Comparison of ENCODE assay signal across 29 mouse cellular contexts in genomic region chr9:86099325-86099724, GRCm38 (mm10).
"Had no signal": no experiment of that assay in that cellular context is flagged by ENCODE, and none has a peak within 500 bp of the region (broad histone marks: within the 10 kb centered on the region; RNA-seq: fewer than 3 reads in every experiment).

No protein-coding gene starts in this region.

- H3K36me3 ChIP-seq: limb, embryonic 10.5 days; limb, embryonic 12.5 days; limb, embryonic 13.5 days; limb, embryonic 15.5 days; liver, embryonic 12.5 days; liver, embryonic 13.5 days; liver, embryonic 15.5 days; lung, embryonic 15.5 days; midbrain, embryonic 10.5 days; midbrain, embryonic 12.5 days; midbrain, embryonic 13.5 days; midbrain, embryonic 15.5 days; neural tube, embryonic 12.5 days had no signal

- H3K27ac ChIP-seq: limb, embryonic 10.5 days; limb, embryonic 12.5 days; limb, embryonic 13.5 days; limb, embryonic 15.5 days; liver, embryonic 12.5 days; liver, embryonic 13.5 days; liver, embryonic 14.5 days; liver, embryonic 15.5 days; lung, embryonic 15.5 days; macrophage; midbrain, embryonic 10.5 days; midbrain, embryonic 12.5 days; midbrain, embryonic 13.5 days; midbrain, embryonic 15.5 days; neural tube, embryonic 12.5 days had no signal

- DNase-seq: left cerebral cortex, postnatal 4 days; liver; liver, embryonic 13.5 days; liver, postnatal 0 days; lung, adult 18-20 months; lung, adult 2 months; lung, embryonic 14.5 days; lung, postnatal 14 days; lung, postnatal 36 days; lung, postnatal 4 days; midbrain, embryonic 14.5 days had no signal

- H3K4me3 ChIP-seq: limb, embryonic 10.5 days; limb, embryonic 12.5 days; limb, embryonic 13.5 days; limb, embryonic 15.5 days; liver, embryonic 12.5 days; liver, embryonic 13.5 days; liver, embryonic 15.5 days; lung, embryonic 15.5 days; megakaryocyte, embryonic 14.5 days; midbrain, embryonic 10.5 days; midbrain, embryonic 12.5 days; midbrain, embryonic 13.5 days; midbrain, embryonic 15.5 days; myocyte; neural tube, embryonic 12.5 days had no signal

- H3K9me3 ChIP-seq: limb, embryonic 10.5 days; limb, embryonic 12.5 days; limb, embryonic 13.5 days; limb, embryonic 15.5 days; liver, embryonic 12.5 days; liver, embryonic 13.5 days; liver, embryonic 15.5 days; lung, embryonic 15.5 days; megakaryocyte, embryonic 14.5 days; midbrain, embryonic 10.5 days; midbrain, embryonic 12.5 days; midbrain, embryonic 13.5 days; midbrain, embryonic 15.5 days; neural tube, embryonic 12.5 days had no signal

- H3K4me1 ChIP-seq: limb, embryonic 10.5 days; limb, embryonic 12.5 days; limb, embryonic 15.5 days; liver, embryonic 12.5 days; liver, embryonic 13.5 days; liver, embryonic 15.5 days; lung, embryonic 15.5 days; megakaryocyte, embryonic 14.5 days; midbrain, embryonic 10.5 days; midbrain, embryonic 12.5 days; midbrain, embryonic 13.5 days; midbrain, embryonic 15.5 days; neural tube, embryonic 12.5 days had no signal

- H3K27me3 ChIP-seq: limb, embryonic 12.5 days; limb, embryonic 13.5 days; limb, embryonic 15.5 days; liver, embryonic 12.5 days; liver, embryonic 13.5 days; liver, embryonic 15.5 days; lung, embryonic 15.5 days; megakaryocyte, embryonic 14.5 days; midbrain, embryonic 12.5 days; midbrain, embryonic 13.5 days; midbrain, embryonic 15.5 days; neural tube, embryonic 12.5 days had no signal

- H3K9ac ChIP-seq: limb, embryonic 12.5 days; limb, embryonic 13.5 days; limb, embryonic 15.5 days; liver, embryonic 12.5 days; liver, embryonic 13.5 days; liver, embryonic 14.5 days; liver, embryonic 15.5 days; liver, postnatal 0 days; lung, embryonic 14.5 days; lung, embryonic 15.5 days; midbrain, embryonic 12.5 days; midbrain, embryonic 13.5 days; midbrain, embryonic 15.5 days; neural tube, embryonic 12.5 days had no signal

- H3K4me2 ChIP-seq: limb, embryonic 12.5 days; limb, embryonic 13.5 days; limb, embryonic 15.5 days; liver, embryonic 11.5 days; liver, embryonic 12.5 days; liver, embryonic 13.5 days; liver, embryonic 15.5 days; lung, embryonic 14.5 days; lung, embryonic 15.5 days; midbrain, embryonic 11.5 days; midbrain, embryonic 12.5 days; midbrain, embryonic 13.5 days; midbrain, embryonic 15.5 days; neural tube, embryonic 12.5 days had no signal
